Mouse (Mus musculus) cerebellum, adult 11 months (tissue): ENCODE results near the gene Nol12.
A peak's percentile ranks its signal among the peaks of the same experiment; 100 is the strongest.

Source experiments
- DNase-seq: peaks from one replicate; pipeline ENCODE4 v3.0.0; 2022

Nol12 gene

GRCm38 (mm10) chr15:78918126-78918525, 16.6 kb upstream of the Nol12 start:
- peak; percentile 42 for DNase-seq

GRCm38 (mm10) chr15:78919914-78920313, 14.8 kb upstream of the Nol12 start:
- DNase-seq: no peak

- DNase-seq: no peak
Observed at GRCm38 (mm10) chr15:78922700-78923099, 12.0 kb upstream of the Nol12 start.

- DNase-seq: no peak
Observed at GRCm38 (mm10) chr15:78923585-78923984, 11.1 kb upstream of the Nol12 start.

GRCm38 (mm10) chr15:78925129-78925528, 9.6 kb upstream of the Nol12 start:
- no peak for DNase-seq

GRCm38 (mm10) chr15:78926021-78926919, 8.5 kb upstream of the Nol12 start, which contains the start of gene Lgals1:
Gene Lgals1, plus strand, starts transcription at chr15:78926725.
- DNase-seq: peak; percentile 75

- peak; percentile 42 for DNase-seq
Observed at GRCm38 (mm10) chr15:78927021-78927787, 7.5 kb upstream of the Nol12 start.

GRCm38 (mm10) chr15:78927788-78928457, 6.8 kb upstream of the Nol12 start:
- no peak for DNase-seq

GRCm38 (mm10) chr15:78928539-78928938, 6.2 kb upstream of the Nol12 start:
- no peak for DNase-seq

GRCm38 (mm10) chr15:78930192-78930706, 4.5 kb upstream of the Nol12 start:
- no peak for DNase-seq

GRCm38 (mm10) chr15:78930801-78931426, 3.8 kb upstream of the Nol12 start:
- no peak for DNase-seq

- DNase-seq: no peak
Observed at GRCm38 (mm10) chr15:78931577-78931976, 3.2 kb upstream of the Nol12 start.

GRCm38 (mm10) chr15:78936403-78936802, 1.7 kb downstream of the Nol12 start:
- DNase-seq: no peak

GRCm38 (mm10) chr15:78937311-78937710, 2.6 kb downstream of the Nol12 start:
- no peak for DNase-seq

- DNase-seq: no peak
Observed at GRCm38 (mm10) chr15:78937963-78938362, 3.2 kb downstream of the Nol12 start.

- no peak for DNase-seq
Observed at GRCm38 (mm10) chr15:78940325-78940724, 5.6 kb downstream of the Nol12 start.

- DNase-seq: peak; percentile 85
Observed at GRCm38 (mm10) chr15:78942663-78943062, 7.9 kb downstream of the Nol12 start.

- no peak for DNase-seq
Observed at GRCm38 (mm10) chr15:78946232-78946631, 11.5 kb downstream of the Nol12 start.

GRCm38 (mm10) chr15:78947657-78948056, 12.9 kb downstream of the Nol12 start, which contains the start of gene Triobp:
Gene Triobp, plus strand, starts transcription at chr15:78947724.
- peak; percentile 87 for DNase-seq

GRCm38 (mm10) chr15:78948152-78948725, 13.5 kb downstream of the Nol12 start:
- no peak for DNase-seq

- peak; percentile 45 for DNase-seq
Observed at GRCm38 (mm10) chr15:78948883-78949282, 14.2 kb downstream of the Nol12 start.

GRCm38 (mm10) chr15:78955663-78956062, 20.9 kb downstream of the Nol12 start:
- DNase-seq: no peak
